Mouse (Mus musculus) left cerebral cortex, postnatal 25 days (tissue): ENCODE data around the gene Gabrp. TPM values are rescaled to one million over a fixed set of nuclear protein-coding genes. Genes with fewer than 3 reads are reported as not detected.
A peak's percentile ranks its signal among the peaks of the same experiment; 100 is the strongest.

Source experiments
- DNase-seq, 2 experiments: peaks; one replicate each; pipeline ENCODE4 v3.0.0; 2022; ENCODE audit warnings: low spot score in 2 of 2, mixed read lengths in 1 of 2
- intact Hi-C: fragments of 180-260 bp; cut with DNase I; formaldehyde crosslinking; loops from one replicate; pipeline ENCODE4 v1.15.1; 2025
- total RNA-seq, 2 experiments: library from RNA; stranded (reverse); gene quantifications; 2 replicates each; pipeline ENCODE4 v1.2.3; 2021

Gabrp gene
- total RNA-seq: not detected

- no peak for DNase-seq
- intact Hi-C loops: no loop called here
These were observed at the start of gene Gabrp for GRCm38 (mm10) chr11:33578859-33579258. Gene Gabrp, minus strand, starts transcription at chr11:33578959.

DNA sequence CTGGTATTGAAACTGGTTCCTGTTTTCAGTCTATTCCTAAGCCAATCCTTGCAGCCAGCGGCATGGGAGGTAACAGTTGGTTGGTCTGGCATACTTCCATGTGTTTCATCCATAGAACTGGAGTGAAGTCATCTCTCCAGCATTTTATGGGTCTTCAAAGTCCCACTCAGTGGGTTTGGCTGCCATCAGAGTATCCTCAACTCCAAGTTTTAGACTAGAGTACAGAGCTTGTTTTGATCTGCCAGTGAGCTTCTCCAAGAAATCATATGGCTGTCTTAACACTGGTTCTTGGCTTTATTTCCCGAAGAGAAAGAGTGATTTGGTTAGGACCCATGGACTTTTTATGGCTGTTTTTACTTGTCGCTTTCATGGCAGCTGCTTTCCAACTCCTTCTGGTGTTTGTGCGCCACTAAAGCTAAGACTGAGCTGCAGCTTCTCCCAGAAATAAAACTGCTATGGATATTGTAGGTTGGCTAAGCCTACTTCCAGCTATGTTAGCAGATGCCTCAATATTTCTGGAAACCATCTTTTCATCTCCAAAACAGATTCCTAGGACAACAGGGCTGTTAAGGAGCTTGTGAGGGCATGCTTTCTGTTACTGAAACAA lies 48.5 kb upstream of the Gabrp start:
- intact Hi-C loops: loop anchor here (5.0 kb wide), 1 partner anchor 75 kb away; no protein-coding TSS in a partner anchor
- peak; percentile 10 to 87 for DNase-seq

- intact Hi-C loops: loop anchor here (1.0 to 10.0 kb wide), 3 partner anchors 44 to 437 kb away; no protein-coding TSS in a partner anchor
- DNase-seq: peak; percentile 69 to 75
These were observed 35.5 kb upstream of the Gabrp start for GRCm38 (mm10) chr11:33614218-33614617.

GRCm38 (mm10) chr11:33607784-33608183 lies 29.0 kb upstream of the Gabrp start:
- no peak for DNase-seq
- intact Hi-C loops: no loop called here

DNA sequence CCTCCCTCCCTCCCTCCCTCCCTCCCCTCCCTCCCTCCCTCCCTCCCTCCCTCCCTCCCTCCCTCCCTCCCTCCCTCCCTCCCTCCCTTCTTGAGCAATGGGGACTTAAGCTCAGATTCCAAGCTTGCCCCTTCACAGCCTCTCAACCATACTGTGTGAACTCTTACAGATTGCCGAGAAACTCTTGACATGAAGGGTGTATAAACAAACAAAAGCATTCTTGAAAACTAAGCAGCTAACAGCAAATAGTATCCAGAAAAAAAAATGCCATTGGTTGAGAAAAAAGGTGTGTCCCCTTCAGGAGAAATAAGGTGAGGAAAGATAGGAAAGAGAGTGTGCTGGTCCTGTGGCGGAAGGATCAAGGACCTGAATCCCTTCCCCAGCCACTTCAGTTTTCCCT lies 24.4 kb upstream of the Gabrp start:
- DNase-seq: no peak
- intact Hi-C loops: no loop called here

DNA sequence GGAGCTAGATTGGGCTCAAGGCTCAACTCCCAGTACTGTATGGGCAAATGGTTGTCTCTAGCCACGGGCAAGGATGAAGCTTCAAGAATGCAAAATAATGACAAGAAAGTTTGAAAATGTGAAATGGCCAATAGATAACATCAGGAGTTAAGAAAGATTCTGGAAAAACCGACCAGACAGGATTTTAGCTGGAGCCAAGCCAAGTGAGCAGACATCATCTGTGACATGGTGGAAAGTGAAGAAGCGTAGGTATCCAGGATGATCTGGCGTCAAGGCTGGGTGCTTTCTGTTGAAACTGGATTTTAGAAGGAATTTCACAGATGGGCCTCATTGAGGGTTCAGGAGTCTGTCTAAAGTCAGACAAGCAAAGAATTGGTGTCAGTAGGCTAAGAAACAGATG lies 20.2 kb upstream of the Gabrp start, which contains the start of gene D130052B06Rik:
Gene D130052B06Rik (plus strand): TSS at position 317 of the 400 bp plus-strand sequence.
- no peak for DNase-seq
- intact Hi-C loops: no loop called here

- intact Hi-C loops: no loop called here
- DNase-seq: no peak
These were observed 17.9 kb upstream of the Gabrp start for GRCm38 (mm10) chr11:33596655-33597054.

GRCm38 (mm10) chr11:33592826-33593225 lies 14.1 kb upstream of the Gabrp start:
- no peak for DNase-seq
- intact Hi-C loops: no loop called here

DNA sequence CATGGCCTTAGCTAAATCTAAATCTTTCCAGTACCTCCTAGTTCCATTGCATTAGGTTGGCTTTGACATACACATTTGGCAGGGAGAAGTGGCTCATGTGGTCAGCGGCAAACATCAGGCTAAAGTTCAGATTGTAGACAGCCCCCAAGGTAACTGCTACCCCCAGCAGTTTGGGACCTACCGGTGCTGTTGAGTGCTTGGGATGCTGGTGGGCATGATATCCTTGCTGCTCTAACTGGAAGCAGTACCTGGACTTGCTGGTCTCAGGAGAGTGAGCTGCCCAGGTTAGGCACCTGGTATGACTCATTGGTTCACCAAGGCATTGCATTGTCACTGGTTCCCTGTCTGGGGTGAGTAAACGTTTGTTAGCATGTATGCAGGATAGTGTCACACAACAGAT lies 12.0 kb upstream of the Gabrp start:
- no peak for DNase-seq
- intact Hi-C loops: no loop called here

GRCm38 (mm10) chr11:33586614-33587013 lies 7.9 kb upstream of the Gabrp start:
- intact Hi-C loops: no loop called here
- no peak for DNase-seq

DNA sequence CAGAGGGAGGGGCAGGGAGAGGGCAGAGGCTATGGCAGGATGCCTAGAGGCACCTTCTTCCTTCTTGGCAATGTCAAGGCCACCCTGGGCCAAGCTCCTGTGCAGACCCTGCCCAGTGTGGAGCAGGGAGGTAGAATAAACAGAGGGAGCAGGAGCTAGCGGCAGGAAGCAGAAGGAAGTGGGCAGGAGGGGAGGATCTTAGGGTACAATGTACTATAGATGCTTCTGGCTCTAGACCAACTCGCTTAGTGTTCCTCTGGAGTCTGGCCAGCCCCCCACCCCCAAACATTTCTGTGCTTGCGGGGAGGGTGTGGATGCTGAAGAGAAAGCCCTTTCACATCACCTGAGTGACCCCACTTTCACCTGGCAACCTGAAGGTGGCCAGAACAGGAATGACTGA lies 862 bp upstream of the Gabrp start:
- intact Hi-C loops: no loop called here
- DNase-seq: no peak

DNA sequence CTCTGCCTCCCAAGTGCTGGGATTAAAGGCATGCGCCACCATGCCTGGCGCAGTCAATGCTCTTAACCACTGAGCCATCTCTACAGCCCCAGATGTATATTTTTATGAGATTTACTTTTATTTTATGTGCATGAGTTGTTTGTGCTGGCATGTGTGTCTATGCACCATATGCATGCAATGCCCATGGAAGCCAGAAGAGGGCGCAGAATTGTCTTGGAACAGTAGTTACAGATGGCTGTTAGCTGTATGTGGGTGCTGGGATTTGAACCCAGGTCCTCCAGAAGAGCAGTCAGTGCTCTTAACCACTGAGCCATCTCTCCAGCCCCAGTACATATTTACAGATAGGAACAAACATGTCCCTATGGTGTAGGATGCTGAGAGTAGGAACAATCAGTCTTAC lies 3.8 kb downstream of the Gabrp start:
- DNase-seq: no peak
- intact Hi-C loops: no loop called here

DNA sequence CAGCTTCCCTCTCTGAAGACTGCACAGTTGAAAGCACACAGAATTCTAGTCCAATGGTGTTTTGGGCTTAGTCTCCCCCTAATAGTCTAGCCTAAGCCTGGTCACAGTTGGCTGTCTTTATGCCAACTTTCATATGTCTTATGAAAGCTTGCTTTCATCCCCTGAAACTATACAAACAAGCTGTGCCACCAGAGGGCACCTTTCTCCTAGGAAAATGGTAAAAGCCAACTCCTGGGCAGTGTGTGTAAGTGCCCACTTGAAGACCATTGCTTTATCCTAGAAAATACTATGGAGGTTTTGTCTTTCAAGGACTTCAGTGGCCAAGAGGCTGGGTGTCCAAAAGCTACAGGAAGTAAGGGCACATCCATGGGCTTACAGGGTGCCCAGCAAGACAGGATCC lies 8.3 kb downstream of the Gabrp start:
- intact Hi-C loops: loop anchor here (1.0 kb wide), 2 partner anchors 44 to 151 kb away; no protein-coding TSS in a partner anchor

GRCm38 (mm10) chr11:33563921-33564320 lies 14.8 kb downstream of the Gabrp start:
- intact Hi-C loops: no loop called here
- DNase-seq: no peak

More for the DNA sequence above, 8.3 kb downstream of the Gabrp start:
- DNase-seq: peak; percentile 11 to 52

DNA sequence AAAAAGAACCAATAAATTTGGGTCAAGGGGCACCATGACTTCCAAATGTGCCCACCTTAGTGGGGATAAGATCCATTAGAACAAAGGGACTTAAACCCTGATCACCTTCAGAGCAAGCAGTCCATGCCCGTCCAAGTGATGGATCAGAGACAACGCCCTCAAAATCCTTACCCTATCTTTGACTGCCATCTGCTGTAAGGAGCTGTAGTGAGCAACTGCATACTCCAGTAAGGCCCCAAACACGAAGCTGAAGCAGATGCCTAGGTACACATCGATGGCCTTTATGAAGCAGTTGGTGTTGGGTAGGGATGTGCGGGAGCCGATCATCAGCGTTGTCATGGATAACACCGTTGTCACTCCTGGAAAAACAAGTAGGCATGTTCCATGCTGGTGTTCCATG lies 24.6 kb downstream of the Gabrp start:
- DNase-seq: peak; percentile 13 to 34
- intact Hi-C loops: loop anchor here (1.0 kb wide), 1 partner anchor 378 kb away; no protein-coding TSS in a partner anchor

- intact Hi-C loops: no loop called here
These were observed 27.7 kb downstream of the Gabrp start for GRCm38 (mm10) chr11:33550861-33551560.

DNA sequence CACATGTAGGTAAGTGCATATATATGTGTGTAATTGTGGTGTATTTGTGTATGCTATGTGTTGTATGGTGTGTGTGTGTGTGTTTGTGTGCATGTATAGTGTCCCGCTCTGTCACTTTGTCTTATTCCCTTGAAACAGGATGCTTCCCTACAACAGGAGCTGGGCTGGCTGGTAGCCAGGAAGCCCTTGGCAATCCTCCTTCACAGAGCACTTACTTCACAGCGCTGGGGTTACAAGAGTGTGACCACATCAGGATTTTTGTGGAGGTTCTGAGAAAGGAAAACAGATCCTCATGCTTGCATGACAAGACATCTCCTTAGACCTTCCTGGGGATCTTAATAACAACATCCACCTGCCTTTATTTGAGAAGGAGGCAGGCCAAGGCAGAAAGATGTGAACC lies 31.4 kb downstream of the Gabrp start:
- no peak for DNase-seq
- intact Hi-C loops: no loop called here

More at GRCm38 (mm10) chr11:33550861-33551560, 27.7 kb downstream of the Gabrp start:
- DNase-seq: no peak

GRCm38 (mm10) chr11:33544945-33545344 lies 33.8 kb downstream of the Gabrp start:
- intact Hi-C loops: no loop called here
- no peak for DNase-seq

GRCm38 (mm10) chr11:33544121-33544520 lies 34.6 kb downstream of the Gabrp start:
- no peak for DNase-seq
- intact Hi-C loops: no loop called here

GRCm38 (mm10) chr11:33537390-33538125 lies 41.2 kb downstream of the Gabrp start:
- intact Hi-C loops: no loop called here
- DNase-seq: no peak
